ENCODE assay signal across 9 mouse cellular contexts in genomic region chr12:15811682-15812081, GRCm38 (mm10). TPM values are rescaled to one million over a fixed set of nuclear protein-coding genes. Genes with fewer than 3 reads are reported as not detected.
DNase-seq lines count a peak whose midpoint lies in the region; ATAC-seq and TF ChIP-seq lines count a peak whose summit lies in the region.
"Had no signal": no experiment of that assay in that cellular context is flagged by ENCODE, and none has a peak within 500 bp of the region (broad histone marks: within the 10 kb centered on the region; RNA-seq: fewer than 3 reads in every experiment).

No protein-coding gene starts in this region.

- ATAC-seq in embryonic facial prominence, embryonic 15.5 days (ENCODE audit: insufficient number of reproducible peaks, low FRiP score, low TSS enrichment, low read depth) = no peak
- no peak for ATAC-seq in hindbrain, postnatal 0 days
- ATAC-seq in lung, postnatal 0 days = peak; percentile 8; the same call in 1 of the 2 replicates
- ATAC-seq: Patski had no signal

- H3K36me3 ChIP-seq in embryonic facial prominence, embryonic 15.5 days = peaks cover 13% of the 10 kb centered on the region
- H3K36me3 ChIP-seq in hindbrain, postnatal 0 days (ENCODE audit: insufficient read depth, low read length) = peaks cover 13% of the 10 kb centered on the region
- no peaks in the 10 kb centered on the region for H3K36me3 ChIP-seq in lung, postnatal 0 days (ENCODE audit: insufficient read depth, low read length)
- H3K36me3 ChIP-seq in splenic B cell, adult 2 months (ENCODE audit: control insufficient read depth, insufficient read depth, low read length, poor library complexity, severe bottlenecking) = peaks cover 10% of the 10 kb centered on the region

- H3K4me3 ChIP-seq in embryonic facial prominence, embryonic 15.5 days (replicated peaks) = peak overlapping the region; percentile 84
- peak overlapping the region; percentile 99 for H3K4me3 ChIP-seq in hindbrain, postnatal 0 days (ENCODE audit: low read length)
- H3K4me3 ChIP-seq in lung, postnatal 0 days (ENCODE audit: low read depth, low read length) = peak overlapping the region; percentile 69; the same call in 1 of the 2 replicates

- H3K9ac ChIP-seq in embryonic facial prominence, embryonic 15.5 days = no peak overlapping the region
- H3K9ac ChIP-seq in hindbrain, postnatal 0 days (replicated peaks; ENCODE audit: low read length) = peak overlapping the region; percentile 98
- H3K9ac ChIP-seq in lung, postnatal 0 days (replicated peaks; ENCODE audit: low read depth) = no peak overlapping the region

- no peaks in the 10 kb centered on the region for H3K27me3 ChIP-seq in embryonic facial prominence, embryonic 15.5 days
- H3K27me3 ChIP-seq in hindbrain, postnatal 0 days (ENCODE audit: insufficient read depth, low read length) = no peaks in the 10 kb centered on the region
- H3K27me3 ChIP-seq in lung, postnatal 0 days (replicated peaks; ENCODE audit: insufficient read depth, low read length) = 0 out of 2 replicates have a peak, but pooled peaks cover 3% of the 10 kb centered on the region
- H3K27me3 ChIP-seq in splenic B cell, adult 2 months (ENCODE audit: control insufficient read depth, insufficient read depth, low read length, poor library complexity, severe bottlenecking) = no peaks in the 10 kb centered on the region; the same call in 1 of the 2 replicates
- H3K27me3 ChIP-seq: Patski had no signal

- 42% methylated on average over 4 of the region's 4 CpGs for WGBS in embryonic facial prominence, embryonic 15.5 days
- 14% methylated on average over 4 of the region's 4 CpGs for WGBS in hindbrain, postnatal 0 days
- WGBS in lung, postnatal 0 days = 36% methylated on average over 4 of the region's 4 CpGs

- peaks cover 27% of the 10 kb centered on the region for H3K4me1 ChIP-seq in embryonic facial prominence, embryonic 15.5 days
- peaks cover 18% of the 10 kb centered on the region; the same call in 1 of the 2 replicates for H3K4me1 ChIP-seq in hindbrain, postnatal 0 days (ENCODE audit: insufficient read depth, low read length)
- 0 out of 2 replicates have a peak, but pooled peaks cover 3% of the 10 kb centered on the region for H3K4me1 ChIP-seq in lung, postnatal 0 days (ENCODE audit: insufficient read depth, low read depth, low read length)

- no peak for TF ChIP-seq EP300 in lung, postnatal 0 days (IDR thresholded peaks at IDR 0.05)

- H3K4me2 ChIP-seq in embryonic facial prominence, embryonic 15.5 days (replicated peaks) = peak overlapping the region; percentile 77
- peak overlapping the region; percentile 72 for H3K4me2 ChIP-seq in hindbrain, postnatal 0 days (ENCODE audit: low read depth, low read length)
- H3K4me2 ChIP-seq in lung, postnatal 0 days (replicated peaks; ENCODE audit: low read depth, low read length) = peak overlapping the region; percentile 75

- DNase-seq in left cerebral cortex, postnatal 14 days (ENCODE audit: low spot score in 2 of 2) = peak; percentile 19 to 44
- no peak for DNase-seq in left cerebral cortex, adult 11 months (ENCODE audit: low spot score)
- DNase-seq in hindbrain, postnatal 0 days (ENCODE audit: low spot score) = peak; percentile 38
- DNase-seq in lung, postnatal 0 days (ENCODE audit: low spot score) = peak; percentile 44
- DNase-seq in splenic B cell, adult 2 months (ENCODE audit: low read depth, low spot score) = peak; percentile 63
- DNase-seq in cerebellum, postnatal 25 days = no peak
- no peak for DNase-seq in urinary bladder, postnatal 4 days (ENCODE audit: low spot score in 2 of 2)

- 0 out of 2 replicates have a peak overlapping the region, but pooled peaks have one; percentile 39 for H3K27ac ChIP-seq in embryonic facial prominence, embryonic 15.5 days (replicated peaks)
- peak overlapping the region; percentile 96 for H3K27ac ChIP-seq in hindbrain, postnatal 0 days
- H3K27ac ChIP-seq in lung, postnatal 0 days (ENCODE audit: low read length) = no peak overlapping the region

- no peak for TF ChIP-seq CTCF in hindbrain, postnatal 0 days (IDR thresholded peaks at IDR 0.05; ENCODE audit: low read depth)
- TF ChIP-seq CTCF in lung, postnatal 0 days (IDR thresholded peaks at IDR 0.05) = no peak

- H3K9me3 ChIP-seq in embryonic facial prominence, embryonic 15.5 days (replicated peaks) = no peaks in the 10 kb centered on the region
- no peaks in the 10 kb centered on the region for H3K9me3 ChIP-seq in hindbrain, postnatal 0 days (ENCODE audit: low read length)
- no peaks in the 10 kb centered on the region for H3K9me3 ChIP-seq in lung, postnatal 0 days (ENCODE audit: low read length)

- intact Hi-C loops in left cerebral cortex, postnatal 14 days (cut with DNase I) = loop anchor here (5.0 kb wide), 1 partner anchor 204 kb away; no protein-coding TSS in a partner anchor

RNA-seq across cellular contexts. Expression of gene Trib2, which starts 5.0 kb away (rescaled TPM):
- total RNA-seq in left cerebral cortex, postnatal 14 days (2021) = 10 to 100 TPM; 59.4 to 65.2 TPM
- polyA plus RNA-seq in embryonic facial prominence, embryonic 15.5 days (2015; fragmentation: Nextera tagmentation; extraction: Ambion mirVana) = 50.4 and 50.6 TPM in 2 replicates
- total RNA-seq in hindbrain, postnatal 0 days (2014; rRNA removed) = 150 and 164 TPM in 2 replicates
- polyA plus RNA-seq in hindbrain, postnatal 0 days (2015; fragmentation: Nextera tagmentation; extraction: Ambion mirVana) = 92.2 and 95.2 TPM in 2 replicates
- 36.4 and 42.0 TPM in 2 replicates for polyA plus RNA-seq in lung, postnatal 0 days (2015; fragmentation: Nextera tagmentation; extraction: Ambion mirVana)

Comparison
In these comparisons a context has a peak if more than half of its experiments do, and no peak if none do; other contexts are left out.
1. DNase-seq: peak in left cerebral cortex, postnatal 14 days (2 of 2), hindbrain, postnatal 0 days (single experiment), lung, postnatal 0 days (single experiment) and splenic B cell, adult 2 months (single experiment); none in left cerebral cortex, adult 11 months (single experiment), cerebellum, postnatal 25 days (0 of 2) and urinary bladder, postnatal 4 days (0 of 2).
2. Peak in every context shown above with its lines, with median percentiles within 50 percentile points of each other: H3K4me2 ChIP-seq and H3K4me3 ChIP-seq.